Mouse (Mus musculus) left cerebral cortex, postnatal 36 days (tissue): ENCODE results near the gene Zic2. TPM values are rescaled to one million over a fixed set of nuclear protein-coding genes. Genes with fewer than 3 reads are reported as not detected.
"Not testable (repeated sequence)": the region's sequence is repeated elsewhere in the genome, so short reads cannot be mapped to it uniquely, and the experiment has no call there.

Source experiments
- DNase-seq, 2 experiments: peaks; one replicate each; pipeline ENCODE4 v3.0.0; 2021 to 2022; ENCODE audit warnings: low spot score in 2 of 2, mixed read lengths in 1 of 2
- intact Hi-C: fragments of 180-260 bp; cut with DNase I; formaldehyde crosslinking; loops from one replicate; pipeline ENCODE4 v1.15.1; 2025
- total RNA-seq, 2 experiments: library from RNA; stranded (reverse); gene quantifications; 2 replicates each; pipeline ENCODE4 v1.2.3; 2021

Zic2 gene
- total RNA-seq: 10 to 100 TPM; 12.7 to 19.1 TPM

GRCm38 (mm10) chr14:122474891-122475556 is at the start of gene Zic2:
Zic2 (plus strand) TSS chr14:122475435.
- no peak for DNase-seq
- intact Hi-C loops: loop anchor here (5.0 kb wide), 1 partner anchor 248 kb away; no protein-coding TSS in a partner anchor

- DNase-seq: no peak
- intact Hi-C loops: no loop called here
Observed at GRCm38 (mm10) chr14:122426529-122427203, 48.6 kb upstream of the Zic2 start.

- DNase-seq: no peak
- intact Hi-C loops: no loop called here
Observed at GRCm38 (mm10) chr14:122427204-122427560, 48.1 kb upstream of the Zic2 start.

- intact Hi-C loops: no loop called here
- DNase-seq: no peak
Observed at GRCm38 (mm10) chr14:122427654-122428053, 47.6 kb upstream of the Zic2 start.

- DNase-seq: no peak
- intact Hi-C loops: no loop called here
Observed at GRCm38 (mm10) chr14:122432558-122432957, 42.7 kb upstream of the Zic2 start.

GRCm38 (mm10) chr14:122434039-122434438 is 41.2 kb upstream of the Zic2 start:
- no peak for DNase-seq

GRCm38 (mm10) chr14:122436850-122437249 is 38.4 kb upstream of the Zic2 start:
- no peak for DNase-seq
- intact Hi-C loops: no loop called here

More at GRCm38 (mm10) chr14:122434039-122434438, 41.2 kb upstream of the Zic2 start:
- intact Hi-C loops: no loop called here

- intact Hi-C loops: loop anchor here (5.0 kb wide), 2 partner anchors 37 to 43 kb away; no protein-coding TSS in a partner anchor
- no peak for DNase-seq
Observed at GRCm38 (mm10) chr14:122449601-122450495, 25.4 kb upstream of the Zic2 start.

- DNase-seq: no peak
- intact Hi-C loops: loop anchor here (5.0 kb wide), 2 partner anchors 37 to 43 kb away; no protein-coding TSS in a partner anchor
Observed at GRCm38 (mm10) chr14:122450496-122451382, 24.5 kb upstream of the Zic2 start, which contains the start of gene Gm5089. Gm5089 (minus strand) TSS chr14:122451115.

- intact Hi-C loops: loop anchor here (2.0 to 5.0 kb wide), 3 partner anchors 17 to 44 kb away; no protein-coding TSS in a partner anchor
- no peak for DNase-seq
Observed at GRCm38 (mm10) chr14:122451551-122452145, 23.6 kb upstream of the Zic2 start.

- intact Hi-C loops: loop anchor here (2.0 to 5.0 kb wide), 3 partner anchors 16 to 46 kb away; no protein-coding TSS in a partner anchor
- no peak for DNase-seq
Observed at GRCm38 (mm10) chr14:122452701-122453387, 22.4 kb upstream of the Zic2 start.

- no peak for DNase-seq
- intact Hi-C loops: loop anchor here (2.0 to 5.0 kb wide), 3 partner anchors 15 to 46 kb away; no protein-coding TSS in a partner anchor
Observed at GRCm38 (mm10) chr14:122453388-122453995, 21.7 kb upstream of the Zic2 start.

GRCm38 (mm10) chr14:122453996-122454738 is 21.1 kb upstream of the Zic2 start:
- intact Hi-C loops: loop anchor here (2.0 to 5.0 kb wide), 3 partner anchors 15 to 47 kb away; no protein-coding TSS in a partner anchor
- no peak for DNase-seq

GRCm38 (mm10) chr14:122454901-122455561 is 20.2 kb upstream of the Zic2 start:
- no peak for DNase-seq
- intact Hi-C loops: loop anchor here (5.0 kb wide), 2 partner anchors 32 to 48 kb away; no protein-coding TSS in a partner anchor

GRCm38 (mm10) chr14:122455562-122455958 is 19.7 kb upstream of the Zic2 start:
- no peak for DNase-seq
- intact Hi-C loops: no loop called here

GRCm38 (mm10) chr14:122459332-122459731 is 15.9 kb upstream of the Zic2 start:
- intact Hi-C loops, DNase-seq: not testable (repeated sequence)
